Mouse (Mus musculus): ENCODE measurements around the gene Cyp4a31.
"Not testable (repeated sequence)": the region's sequence is repeated elsewhere in the genome, so short reads cannot be mapped to it uniquely, and the experiment has no call there.

Gene Cyp4a31

GRCm38 (mm10) chr4:115563401-115563800 is at the start of gene Cyp4a31:
TSS of gene Cyp4a31 (plus strand) at chr4:115563649.
- no peak for DNase-seq (ENCODE audit: low read depth, low spot score)

GRCm38 (mm10) chr4:115513964-115514363 is 49.5 kb upstream of the Cyp4a31 start:
- DNase-seq (ENCODE audit: low read depth, low spot score), result not testable (repeated sequence)

- DNase-seq (ENCODE audit: low read depth, low spot score), result not testable (repeated sequence)
Measured at GRCm38 (mm10) chr4:115518000-115518399, 45.4 kb upstream of the Cyp4a31 start, which contains the start of gene Cyp4a10. TSS of gene Cyp4a10 (plus strand) at chr4:115518264.

GRCm38 (mm10) chr4:115519444-115519843 is 44.0 kb upstream of the Cyp4a31 start:
- DNase-seq (ENCODE audit: low read depth, low spot score), result no peak

- DNase-seq (ENCODE audit: low read depth, low spot score), result no peak
Measured at GRCm38 (mm10) chr4:115521766-115522165, 41.7 kb upstream of the Cyp4a31 start.

GRCm38 (mm10) chr4:115545101-115545500 is 18.3 kb upstream of the Cyp4a31 start:
- DNase-seq (ENCODE audit: low read depth, low spot score), result no peak

- DNase-seq (ENCODE audit: low read depth, low spot score), result no peak
Measured at GRCm38 (mm10) chr4:115546141-115546828, 17.2 kb upstream of the Cyp4a31 start.

GRCm38 (mm10) chr4:115552726-115553125 is 10.7 kb upstream of the Cyp4a31 start:
- DNase-seq (ENCODE audit: low read depth, low spot score), result no peak

- DNase-seq (ENCODE audit: low read depth, low spot score), result no peak
Measured at GRCm38 (mm10) chr4:115555513-115555912, 7.9 kb upstream of the Cyp4a31 start.

GRCm38 (mm10) chr4:115557861-115558561 is 5.4 kb upstream of the Cyp4a31 start:
- no peak for DNase-seq (ENCODE audit: low read depth, low spot score)

GRCm38 (mm10) chr4:115561236-115561635 is 2.2 kb upstream of the Cyp4a31 start:
- DNase-seq (ENCODE audit: low read depth, low spot score), result not testable (repeated sequence)

- DNase-seq (ENCODE audit: low read depth, low spot score), result not testable (repeated sequence)
Measured at GRCm38 (mm10) chr4:115564469-115565225, 1.2 kb downstream of the Cyp4a31 start.

GRCm38 (mm10) chr4:115575255-115575654 is 11.8 kb downstream of the Cyp4a31 start:
- DNase-seq (ENCODE audit: low read depth, low spot score), result no peak

GRCm38 (mm10) chr4:115575776-115576175 is 12.3 kb downstream of the Cyp4a31 start:
- DNase-seq (ENCODE audit: low read depth, low spot score), result no peak

- DNase-seq (ENCODE audit: low read depth, low spot score), result peak; percentile 44
Measured at GRCm38 (mm10) chr4:115583036-115583435, 19.6 kb downstream of the Cyp4a31 start.

GRCm38 (mm10) chr4:115596357-115596756 is 32.9 kb downstream of the Cyp4a31 start:
- no peak for DNase-seq (ENCODE audit: low read depth, low spot score)

- DNase-seq (ENCODE audit: low read depth, low spot score), result no peak
Measured at GRCm38 (mm10) chr4:115596824-115597336, 33.4 kb downstream of the Cyp4a31 start.

GRCm38 (mm10) chr4:115600611-115601010 is 37.2 kb downstream of the Cyp4a31 start, which contains the start of gene Cyp4a32:
TSS of gene Cyp4a32 (plus strand) at chr4:115600969.
- not testable (repeated sequence) for DNase-seq (ENCODE audit: low read depth, low spot score)

GRCm38 (mm10) chr4:115614005-115614404 is 50.6 kb downstream of the Cyp4a31 start:
- no peak for DNase-seq (ENCODE audit: low read depth, low spot score)

- not testable (repeated sequence) for DNase-seq (ENCODE audit: low read depth, low spot score)
Measured at GRCm38 (mm10) chr4:115625560-115625959, 62.1 kb downstream of the Cyp4a31 start.
